Mouse (Mus musculus) cortical plate, adult 2 months (tissue): ENCODE data around the gene Vwf. TPM values are rescaled to one million over a fixed set of nuclear protein-coding genes. Genes with fewer than 3 reads are reported as not detected.

Source experiments
- H3K27ac ChIP-seq: fragments of 200-500 bp; 2 replicates; pipeline ENCODE4 v1.5.1; 2012; ENCODE audit warnings: low read length, control low read depth, inconsistent platforms; ENCODE audit not compliant: insufficient read depth
- H3K4me1 ChIP-seq: fragments of 200-500 bp; 2 replicates; pipeline ENCODE4 v1.6.1; 2011; ENCODE audit warnings: low read length; ENCODE audit not compliant: control insufficient read depth, insufficient read depth
- H3K4me3 ChIP-seq: fragments of 200-500 bp; 2 replicates; pipeline ENCODE4 v1.5.1; 2011; ENCODE audit warnings: mild to moderate bottlenecking, low read length, control low read depth; ENCODE audit not compliant: insufficient read depth
- CTCF ChIP-seq: fragments of 200-500 bp; IDR thresholded peaks from 2 replicates; pipeline ENCODE4 v1.5.1; 2011; ENCODE audit warnings: mild to moderate bottlenecking, control low read depth, low read length; ENCODE audit not compliant: insufficient read depth; ENCODE audit errors: extremely low read depth
- POLR2A ChIP-seq: fragments of 200-500 bp; IDR thresholded peaks from 2 replicates; pipeline ENCODE4 v1.6.1; 2011; ENCODE audit warnings: mild to moderate bottlenecking, low read length, control low read depth; ENCODE audit not compliant: insufficient read depth; ENCODE audit errors: extremely low read depth
- polyA plus RNA-seq: library from polyadenylated mRNA; depleted of rRNA; stranded (reverse); fragments of >200 nt; gene quantifications from 2 replicates; pipeline ENCODE4 v1.2.3, GENCODE M21; 2012

Vwf gene
- polyA plus RNA-seq, 1 experiment: 22.9 TPM

DNA sequence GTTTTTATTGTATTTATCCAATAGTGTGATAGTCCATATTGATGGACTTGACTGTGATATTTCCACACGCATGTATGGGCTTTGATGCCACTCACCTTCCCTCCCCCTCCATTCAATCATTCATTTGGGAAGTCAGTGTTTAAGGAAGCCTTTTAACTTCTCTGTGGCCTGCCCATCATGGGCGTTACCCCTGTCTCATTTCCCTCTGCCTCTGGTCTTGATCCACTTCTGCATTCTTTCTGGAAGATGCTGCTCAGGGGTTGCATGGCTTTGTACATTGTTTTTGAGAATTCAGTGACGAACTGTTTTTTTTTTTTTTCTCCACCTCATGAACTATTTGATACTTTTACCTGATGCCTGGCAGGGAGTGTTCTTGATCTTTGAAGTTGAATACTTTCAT, 104.8 kb downstream of the Vwf start:
- Histone ChIP-seq H3K27ac (no peak overlapping the region), H3K4me3 (no peak overlapping the region), H3K4me1 (no peaks in the 10 kb centered on the region)
- no peak for TF ChIP-seq POLR2A
- TF ChIP-seq CTCF: no peak

GRCm38 (mm10) chr6:125653416-125653815, 106.8 kb downstream of the Vwf start:
- TF ChIP-seq POLR2A: no peak
- no peak for TF ChIP-seq CTCF

DNA sequence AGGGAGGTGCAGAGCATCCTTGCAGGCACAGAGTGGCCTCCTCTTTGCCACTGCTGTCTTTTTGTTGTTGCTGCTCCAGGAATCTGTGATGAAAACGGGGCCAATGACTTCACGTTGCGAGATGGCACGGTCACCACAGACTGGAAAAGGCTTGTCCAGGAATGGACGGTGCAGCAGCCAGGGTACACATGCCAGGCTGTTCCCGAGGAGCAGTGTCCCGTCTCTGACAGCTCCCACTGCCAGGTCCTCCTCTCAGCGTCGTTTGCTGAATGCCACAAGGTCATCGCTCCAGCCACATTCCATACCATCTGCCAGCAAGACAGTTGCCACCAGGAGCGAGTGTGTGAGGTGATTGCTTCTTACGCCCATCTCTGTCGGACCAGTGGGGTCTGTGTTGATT, 110.3 kb downstream of the Vwf start:
- H3K27ac ChIP-seq: no peak overlapping the region
- no peak for TF ChIP-seq POLR2A
- no peak for TF ChIP-seq CTCF
- no peaks in the 10 kb centered on the region for H3K4me1 ChIP-seq
- no peak overlapping the region for H3K4me3 ChIP-seq

More at GRCm38 (mm10) chr6:125653416-125653815, 106.8 kb downstream of the Vwf start:
- H3K4me1 ChIP-seq: no peaks in the 10 kb centered on the region
- H3K27ac ChIP-seq: no peak overlapping the region
- no peak overlapping the region for H3K4me3 ChIP-seq

GRCm38 (mm10) chr6:125657966-125658365, 111.4 kb downstream of the Vwf start:
- TF ChIP-seq CTCF (no peak), POLR2A (no peak)
- Histone ChIP-seq H3K27ac (no peak overlapping the region), H3K4me1 (no peaks in the 10 kb centered on the region)

GRCm38 (mm10) chr6:125661106-125661877, 114.7 kb downstream of the Vwf start:
- Histone ChIP-seq H3K4me1 (no peaks in the 10 kb centered on the region), H3K27ac (no peak overlapping the region), H3K4me3 (no peak overlapping the region)
- TF ChIP-seq CTCF (peak; percentile 68), POLR2A (no peak)

More at GRCm38 (mm10) chr6:125657966-125658365, 111.4 kb downstream of the Vwf start:
- H3K4me3 ChIP-seq: no peak overlapping the region

- TF ChIP-seq POLR2A (no peak), CTCF (no peak)
- Histone ChIP-seq H3K27ac (no peak overlapping the region), H3K4me1 (no peaks in the 10 kb centered on the region), H3K4me3 (no peak overlapping the region)
Observed at GRCm38 (mm10) chr6:125663906-125664305, 117.3 kb downstream of the Vwf start.

DNA sequence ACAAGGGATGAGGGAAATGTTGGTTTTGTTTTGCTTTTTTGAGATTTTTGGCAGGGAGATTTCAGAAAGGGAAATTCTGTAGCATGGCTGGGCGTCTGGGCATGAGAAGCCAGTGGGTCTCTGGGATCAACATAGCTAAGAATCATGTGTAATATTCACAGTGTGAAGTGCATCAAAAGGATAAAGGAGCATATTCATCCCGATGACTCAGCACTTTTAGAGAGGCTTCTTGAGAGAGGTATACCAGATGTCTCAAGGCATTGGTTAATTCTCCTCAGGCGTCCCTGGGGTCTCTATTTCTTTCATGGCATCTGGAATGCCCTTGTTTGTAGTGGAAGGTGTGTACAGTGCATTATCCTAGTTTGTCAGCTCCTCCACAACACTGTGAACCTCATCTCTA, 125.3 kb downstream of the Vwf start:
- Histone ChIP-seq H3K4me3 (no peak overlapping the region), H3K27ac (no peak overlapping the region), H3K4me1 (no peaks in the 10 kb centered on the region)
- TF ChIP-seq POLR2A: no peak
- TF ChIP-seq CTCF: no peak

DNA sequence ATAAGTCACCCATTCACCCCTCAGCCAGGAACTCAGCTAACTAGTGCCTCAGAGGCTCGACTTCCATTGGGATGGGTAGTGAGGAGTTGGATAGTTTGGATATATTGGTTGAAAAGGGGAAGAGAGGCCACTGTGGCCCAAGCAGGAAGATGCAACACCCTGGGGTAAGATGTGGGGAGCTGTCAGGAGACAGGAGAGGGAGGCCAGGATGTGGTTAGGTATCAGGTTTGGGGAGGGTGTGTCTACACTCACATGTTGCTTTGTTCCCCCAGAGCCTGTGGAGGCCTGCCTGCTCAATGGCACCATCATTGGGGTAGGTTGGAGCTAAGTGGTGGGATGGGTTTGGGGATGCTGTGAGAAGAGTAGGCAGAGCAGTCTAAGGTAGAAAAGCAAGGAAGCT, 131.9 kb downstream of the Vwf start:
- Histone ChIP-seq H3K27ac (no peak overlapping the region), H3K4me3 (no peak overlapping the region), H3K4me1 (no peaks in the 10 kb centered on the region)
- TF ChIP-seq POLR2A: no peak
- TF ChIP-seq CTCF: no peak

DNA sequence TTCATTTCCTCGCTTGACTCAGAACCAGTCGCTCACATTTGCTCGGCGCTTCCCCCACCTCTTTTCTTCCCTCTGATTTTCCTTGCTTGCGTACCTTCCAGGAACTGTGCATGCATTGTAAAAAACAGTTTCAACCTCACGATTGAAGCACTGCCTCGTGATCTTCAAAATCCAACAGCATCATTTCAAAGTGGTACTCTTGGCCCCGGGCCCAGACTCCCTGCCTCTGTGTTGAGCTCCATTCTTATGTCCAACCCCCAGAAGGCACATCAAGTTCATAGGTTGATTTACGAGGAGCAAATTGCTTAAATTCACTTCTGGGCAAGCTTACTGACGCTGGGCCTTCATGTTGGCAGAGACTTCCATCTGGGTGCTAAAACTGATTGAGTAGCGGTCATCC, 134.0 kb downstream of the Vwf start:
- TF ChIP-seq POLR2A (no peak), CTCF (no peak)
- H3K4me1 ChIP-seq: no peaks in the 10 kb centered on the region

GRCm38 (mm10) chr6:125685420-125685819, 138.8 kb downstream of the Vwf start:
- Histone ChIP-seq H3K4me1 (no peaks in the 10 kb centered on the region), H3K4me3 (no peak overlapping the region), H3K27ac (no peak overlapping the region)
- no peak for TF ChIP-seq POLR2A
- TF ChIP-seq CTCF: no peak

More for the DNA sequence above, 134.0 kb downstream of the Vwf start:
- Histone ChIP-seq H3K4me3 (no peak overlapping the region), H3K27ac (no peak overlapping the region)

GRCm38 (mm10) chr6:125687986-125688385, 141.4 kb downstream of the Vwf start:
- TF ChIP-seq POLR2A (no peak), CTCF (no peak)
- H3K4me3 ChIP-seq: no peak overlapping the region
- H3K4me1 ChIP-seq: no peaks in the 10 kb centered on the region
- H3K27ac ChIP-seq: no peak overlapping the region
